Mouse (Mus musculus): Measurements from ENCODE around the gene Ankle2. TPM values are rescaled to one million over a fixed set of nuclear protein-coding genes. Genes with fewer than 3 reads are reported as not detected.

The Ankle2 gene
- total RNA-seq, 2 experiments from 2014 or later, result 34.2 to 38.6 TPM

- no peak for DNase-seq
- intact Hi-C loops (cut with DNase I), result no loop called here
These were observed 51.2 kb downstream of the Ankle2 start for GRCm38 (mm10) chr5:110281984-110282383.

GRCm38 (mm10) chr5:110284536-110284935 lies 53.7 kb downstream of the Ankle2 start:
- peak; percentile 70 for DNase-seq

GRCm38 (mm10) chr5:110285156-110285555 lies 54.4 kb downstream of the Ankle2 start:
- intact Hi-C loops (cut with DNase I), result no loop called here
- no peak for DNase-seq

More at GRCm38 (mm10) chr5:110284536-110284935, 53.7 kb downstream of the Ankle2 start:
- intact Hi-C loops (cut with DNase I), result no loop called here

- intact Hi-C loops (cut with DNase I), result no loop called here
- DNase-seq, result peak; percentile 93
These were observed 55.1 kb downstream of the Ankle2 start, which contains the start of the genes Pxmp2 and Pole for GRCm38 (mm10) chr5:110285770-110286445. Gene Pxmp2 (minus strand): TSS chr5:110286186. Gene Pole (plus strand): TSS chr5:110286306.

- no peak for DNase-seq
- intact Hi-C loops (cut with DNase I), result no loop called here
These were observed 55.8 kb downstream of the Ankle2 start for GRCm38 (mm10) chr5:110286446-110287083.

- no peak for DNase-seq
- intact Hi-C loops (cut with DNase I), result no loop called here
These were observed 56.3 kb downstream of the Ankle2 start for GRCm38 (mm10) chr5:110287084-110287475.

GRCm38 (mm10) chr5:110291649-110292048 lies 60.8 kb downstream of the Ankle2 start:
- intact Hi-C loops (cut with DNase I), result no loop called here
- DNase-seq, result no peak

GRCm38 (mm10) chr5:110296637-110297036 lies 65.8 kb downstream of the Ankle2 start:
- no peak for DNase-seq
- intact Hi-C loops (cut with DNase I), result no loop called here

- intact Hi-C loops (cut with DNase I), result no loop called here
- DNase-seq, result no peak
These were observed 69.8 kb downstream of the Ankle2 start for GRCm38 (mm10) chr5:110300591-110300990.

Other genes starting within 250 kb of the Ankle2 start
- 10 to 100 TPM; 59.9 to 76.3 TPM for gene Zfp932, start 234.5 kb upstream of the Ankle2 start, total RNA-seq (2021)
- gene Gm17655, start 158.5 kb upstream of the Ankle2 start, total RNA-seq (2021), result 1 to 10 TPM; 7.0 to 9.2 TPM
- gene Gm35315, start 136.6 kb upstream of the Ankle2 start, total RNA-seq (2021), result under 1 TPM; 0.54 to 0.98 TPM
- 1 to 10 TPM; 2.6 to 3.6 TPM for gene Plcxd1, start 131.0 kb upstream of the Ankle2 start, total RNA-seq (2021)
- gene Gtpbp6, start 122.8 kb upstream of the Ankle2 start, total RNA-seq (2021), result 10 to 100 TPM; 92.2 to 94.7 TPM
- 10 to 100 TPM; 20.5 to 21.7 TPM for gene Zfp605, start 120.9 kb upstream of the Ankle2 start, total RNA-seq (2021)
- gene Chfr, start 95.2 kb upstream of the Ankle2 start, total RNA-seq (2021), result 10 to 100 TPM; 86.1 to 92.9 TPM
- gene Golga3, start 54.3 kb upstream of the Ankle2 start, total RNA-seq (2021), result 10 to 100 TPM; 50.4 to 52.3 TPM
- 10 to 100 TPM; 66.5 to 66.9 TPM for gene Pgam5, start 38.9 kb downstream of the Ankle2 start, total RNA-seq (2021)
- gene Pxmp2, start 55.2 kb downstream of the Ankle2 start, total RNA-seq (2021), result 1 to 10 TPM; 5.9 to 7.0 TPM
- gene Pole, start 55.3 kb downstream of the Ankle2 start, total RNA-seq (2021), result 1 to 10 TPM; 8.0 to 9.1 TPM
- gene P2rx2, start 112.2 kb downstream of the Ankle2 start, total RNA-seq (2021), result 10 to 100 TPM; 12.5 to 15.0 TPM
- not detected for gene Lrcol1, start 113.7 kb downstream of the Ankle2 start, total RNA-seq (2021)
- gene Fbrsl1, start 217.5 kb downstream of the Ankle2 start, total RNA-seq (2021), result 10 to 100 TPM; 68.1 to 72.9 TPM